Mouse (Mus musculus) cerebellum, postnatal 25 days (tissue): ENCODE results near the gene Olfr251.
"Not testable (repeated sequence)": the region's sequence is repeated elsewhere in the genome, so short reads cannot be mapped to it uniquely, and the experiment has no call there.

ENCODE experiments used
- DNase-seq, 2 experiments: peaks; one replicate each; pipeline ENCODE4 v3.0.0; 2021; ENCODE audit warnings: mixed read lengths in 2 of 2

Olfr251 gene

GRCm38 (mm10) chr9:38376786-38377185 lies at the start of gene Olfr251:
Olfr251 (plus strand) TSS chr9:38377086.
- no peak for DNase-seq

- no peak for DNase-seq
Observed at GRCm38 (mm10) chr9:38328760-38329159, 48.1 kb upstream of the Olfr251 start, which contains the start of gene Olfr25. Olfr25 (plus strand) TSS chr9:38329060.

GRCm38 (mm10) chr9:38348111-38348510 lies 28.8 kb upstream of the Olfr251 start, which contains the start of gene Olfr898:
Olfr898 (plus strand) TSS chr9:38348411.
- DNase-seq = no peak

- DNase-seq = no peak
Observed at GRCm38 (mm10) chr9:38366596-38366995, 10.3 kb upstream of the Olfr251 start, which contains the start of gene Olfr250. Olfr250 (plus strand) TSS chr9:38366896.

- no peak for DNase-seq
Observed at GRCm38 (mm10) chr9:38401398-38401797, 24.5 kb downstream of the Olfr251 start, which contains the start of gene Olfr147. Olfr147 (plus strand) TSS chr9:38401698.

GRCm38 (mm10) chr9:38407502-38407901 lies 30.6 kb downstream of the Olfr251 start:
- DNase-seq = not testable (repeated sequence)

GRCm38 (mm10) chr9:38413502-38413901 lies 36.6 kb downstream of the Olfr251 start:
- DNase-seq = not testable (repeated sequence)

- no peak for DNase-seq
Observed at GRCm38 (mm10) chr9:38423801-38424200, 46.9 kb downstream of the Olfr251 start.

GRCm38 (mm10) chr9:38427026-38427425 lies 50.1 kb downstream of the Olfr251 start:
- no peak for DNase-seq

GRCm38 (mm10) chr9:38429155-38429554 lies 52.3 kb downstream of the Olfr251 start, which contains the start of gene Olfr901:
Olfr901 (plus strand) TSS chr9:38429455.
- no peak for DNase-seq
